Mouse (Mus musculus) bone marrow macrophage, adult 2 months (primary cell): ENCODE results near the gene 1700010I14Rik.

Experiments
- CTCF ChIP-seq: IDR thresholded peaks from 2 replicates; pipeline ENCODE4 v1.5.1; 2012; ENCODE audit warnings: low read depth, mild to moderate bottlenecking, low read length, moderate library complexity
- POLR2A ChIP-seq: IDR thresholded peaks from 2 replicates; pipeline ENCODE4 v1.6.1; 2012; ENCODE audit warnings: mild to moderate bottlenecking, low read depth, low read length, borderline replicate concordance

GRCm38 (mm10) chr17:8972152-8972854 is 15.8 kb upstream of the 1700010I14Rik start:
- TF ChIP-seq CTCF (no peak), POLR2A (no peak)
